In genomic region chr1:130462084-130462861, GRCm38 (mm10) we compare ENCODE assay signal across 8 mouse cellular contexts. TPM values are rescaled to one million over a fixed set of nuclear protein-coding genes. Genes with fewer than 3 reads are reported as not detected.
DNase-seq lines count a peak whose midpoint lies in the region; ATAC-seq lines count a peak whose summit lies in the region.

TSS of gene Cd55 (minus strand) at chr1:130462744.

- H3K9ac ChIP-seq in hindbrain, embryonic 14.5 days, result peak within 1 kb of the TSS; percentile 81

- H3K4me1 ChIP-seq in hindbrain, embryonic 14.5 days (replicated peaks; ENCODE audit: control insufficient read depth, insufficient read depth, low read length), result 0 out of 2 replicates have a peak, but pooled peaks cover 4% of the 10 kb centered on the region

- H3K4me2 ChIP-seq in hindbrain, embryonic 14.5 days (replicated peaks), result peak within 1 kb of the TSS; percentile 79

- H3K27me3 ChIP-seq in hindbrain, embryonic 14.5 days (ENCODE audit: control insufficient read depth, insufficient read depth, low read length), result no peaks in the 10 kb centered on the region

- under 1% methylated on average over 45 of the region's 45 CpGs for WGBS in hindbrain, embryonic 14.5 days

- H3K27ac ChIP-seq in hindbrain, embryonic 14.5 days, result peak within 1 kb of the TSS; percentile 70

- H3K9me3 ChIP-seq in hindbrain, embryonic 14.5 days (ENCODE audit: control insufficient read depth, low read length), result no peaks in the 10 kb centered on the region

- no peaks in the 10 kb centered on the region for H3K36me3 ChIP-seq in hindbrain, embryonic 14.5 days (replicated peaks; ENCODE audit: control insufficient read depth, insufficient read depth)

- ATAC-seq in hindbrain, embryonic 14.5 days (ENCODE audit: low FRiP score), result peak; percentile 96

- peak within 1 kb of the TSS; percentile 83 for H3K4me3 ChIP-seq in hindbrain, embryonic 14.5 days (replicated peaks; ENCODE audit: low read length)

- peak; percentile 86 for DNase-seq in R1 (ENCODE audit: low read depth, low spot score)
- peak; percentile 85 to 90 for DNase-seq in cerebellum, postnatal 25 days
- peak; percentile 78 to 84 for DNase-seq in frontal cortex, postnatal 25 days (ENCODE audit: low spot score in 2 of 2)
- DNase-seq in hindbrain, embryonic 14.5 days (ENCODE audit: low spot score), result peak; percentile 91
- DNase-seq in layer of hippocampus, postnatal 36 days, result peak; percentile 83 to 84
- peak; percentile 93 for DNase-seq in lung, postnatal 36 days
- DNase-seq in retina, postnatal 7 days (ENCODE audit: low read depth, low spot score), result peak; percentile 68
- DNase-seq in urinary bladder, adult 2 months (ENCODE audit: low spot score), result peak; percentile 93

RNA-seq across cellular contexts. Expression of gene Cd55, which starts in this region (rescaled TPM):
- 9.5 and 10.4 TPM in 2 replicates for polyA plus RNA-seq in hindbrain, embryonic 14.5 days (2014; fragmentation: Nextera tagmentation; extraction: Ambion mirVana)
- total RNA-seq in layer of hippocampus, postnatal 36 days (2021), result 1 to 10 TPM; 6.4 to 6.8 TPM
- 87.1 and 105 TPM in 2 replicates for polyA plus RNA-seq in urinary bladder, adult 2 months (2012; rRNA removed)

Comparison
In these comparisons a context has a peak if more than half of its experiments do, and no peak if none do; other contexts are left out.
1. Peak in every context shown above with its lines: DNase-seq, ATAC-seq, H3K4me3 ChIP-seq and H3K27ac ChIP-seq.